Mouse (Mus musculus) thymus, postnatal 10 days (tissue): Measurements from ENCODE around the gene Mrtfa.

Source experiments
- DNase-seq, 2 experiments: peaks; one replicate each; pipeline ENCODE4 v3.0.0; 2021; ENCODE audit warnings: low spot score in 2 of 2

Gene Mrtfa

DNA sequence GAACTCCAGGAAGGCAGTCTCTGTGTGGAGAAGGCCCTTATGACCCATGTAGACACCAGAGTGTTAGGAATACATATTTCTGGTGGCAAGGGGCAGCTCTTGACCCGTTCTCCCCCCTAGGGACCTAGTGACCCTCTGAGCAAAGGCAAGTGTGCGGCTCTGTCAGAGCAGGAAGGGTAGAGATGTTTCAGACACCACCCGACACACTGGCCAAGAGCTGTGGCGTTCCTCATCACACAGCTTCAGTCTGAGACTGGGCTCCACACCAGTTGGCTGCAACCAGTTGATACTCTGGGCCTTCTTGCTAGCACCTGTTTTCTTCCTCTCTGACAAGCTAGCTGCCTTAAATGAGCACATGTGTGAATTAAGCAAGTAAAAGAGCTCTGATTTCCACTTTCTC, 158.9 kb downstream of the Mrtfa start:
- no peak for DNase-seq

GRCm38 (mm10) chr15:81030891-81031425, 159.6 kb downstream of the Mrtfa start:
- no peak for DNase-seq

DNA sequence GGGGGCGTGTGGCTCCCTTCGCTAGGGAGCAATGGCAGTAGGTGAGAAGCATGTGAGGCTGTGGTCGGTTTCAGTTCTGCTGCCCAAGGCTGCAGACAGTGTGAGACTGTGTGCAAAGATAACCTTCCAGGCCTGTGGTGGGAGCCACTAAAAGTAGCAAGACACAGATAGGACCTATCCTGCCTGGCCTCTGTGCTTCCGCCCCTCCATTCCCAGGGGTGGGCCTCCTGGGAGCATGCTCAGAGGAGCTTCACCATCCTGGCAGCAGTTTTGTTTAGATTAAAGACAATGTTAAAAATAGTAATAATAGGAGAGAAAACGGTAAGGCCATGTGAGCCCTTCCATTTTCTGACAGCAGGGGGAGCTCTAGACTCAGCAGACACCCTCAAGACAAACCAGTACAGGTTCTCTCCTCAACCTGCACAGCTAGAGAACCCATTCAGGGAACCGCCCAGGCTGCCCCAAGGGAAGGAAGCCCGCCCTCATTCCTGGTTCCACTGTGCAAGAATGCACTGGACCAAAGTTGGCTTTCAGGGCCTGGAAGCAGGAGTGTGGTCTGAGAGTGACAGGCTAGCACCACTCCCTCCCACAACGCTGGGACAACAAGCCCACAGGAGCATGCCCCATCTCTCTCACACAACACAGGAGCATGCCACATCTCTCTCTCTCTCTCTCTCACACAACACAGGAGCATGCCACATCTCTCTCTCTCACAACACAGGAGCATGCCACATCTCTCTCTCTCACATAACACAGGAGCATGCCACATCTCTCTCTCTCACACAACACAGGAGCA, 163.0 kb downstream of the Mrtfa start:
- peak; percentile 51 to 78 for DNase-seq

DNA sequence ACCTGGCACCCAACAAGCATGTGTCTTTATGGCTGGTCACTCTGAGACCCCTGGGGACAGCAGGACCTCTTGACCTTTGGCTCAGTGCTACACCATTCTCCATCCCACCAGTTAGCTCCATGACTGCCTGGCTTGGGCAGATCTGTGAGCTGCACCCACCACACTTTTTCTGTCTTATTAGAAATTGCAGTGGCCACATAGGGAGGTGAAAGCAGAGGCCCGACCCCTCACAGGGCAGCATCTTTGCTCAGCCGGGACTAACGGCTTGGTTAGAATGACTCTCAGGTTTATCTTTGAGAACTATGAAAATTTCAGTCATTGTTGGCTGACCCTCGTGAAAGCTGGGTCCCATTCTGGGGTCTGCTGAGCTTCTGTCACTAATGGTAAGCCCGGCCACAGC, 163.7 kb downstream of the Mrtfa start:
- DNase-seq, result no peak

DNA sequence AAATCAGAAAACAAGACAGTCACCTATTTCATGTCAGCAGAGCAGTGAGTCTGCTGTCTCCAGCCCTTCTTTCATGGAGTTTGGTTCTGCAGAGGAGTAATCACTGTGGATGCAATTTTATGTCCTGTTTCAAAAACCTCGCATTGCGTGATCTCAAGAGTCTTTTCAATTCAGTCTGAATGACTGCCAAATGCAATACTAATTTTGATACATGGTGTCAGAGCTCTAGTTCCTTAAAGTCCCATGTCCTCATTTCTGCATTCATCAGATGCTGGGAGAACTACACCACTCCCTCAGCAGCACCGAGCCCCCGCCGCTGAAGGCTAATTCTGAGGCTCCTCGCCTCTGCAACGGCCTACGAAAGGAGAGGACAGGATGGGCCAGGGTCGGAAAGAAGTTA, 166.7 kb downstream of the Mrtfa start:
- DNase-seq, result no peak

- DNase-seq, result no peak
Observed at GRCm38 (mm10) chr15:81022437-81022836, 168.1 kb downstream of the Mrtfa start.

DNA sequence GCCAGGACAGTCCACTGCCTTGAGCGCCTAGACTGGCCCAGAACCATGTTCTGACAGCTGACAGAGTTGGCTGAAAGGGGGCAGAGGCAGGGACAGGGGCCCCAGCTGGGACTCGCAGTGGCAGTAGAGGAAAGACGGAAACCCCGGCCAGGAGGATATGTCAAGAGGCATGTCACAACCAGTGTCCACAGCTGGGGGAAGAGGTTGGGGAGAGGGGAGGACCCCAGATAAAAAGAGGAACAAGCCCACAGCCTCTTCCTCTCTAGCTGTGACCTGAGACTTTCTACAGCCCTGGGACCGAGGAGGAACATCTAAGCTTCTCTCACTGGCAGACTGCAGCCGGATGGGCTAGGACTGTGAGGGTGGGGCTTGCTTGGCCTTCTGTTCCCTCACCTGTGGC, 169.2 kb downstream of the Mrtfa start:
- no peak for DNase-seq

- no peak for DNase-seq
Observed at GRCm38 (mm10) chr15:81017308-81017707, 173.2 kb downstream of the Mrtfa start.

GRCm38 (mm10) chr15:81016488-81016887, 174.1 kb downstream of the Mrtfa start:
- DNase-seq, result no peak

- DNase-seq, result no peak
Observed at GRCm38 (mm10) chr15:81015068-81015744, 175.4 kb downstream of the Mrtfa start.

DNA sequence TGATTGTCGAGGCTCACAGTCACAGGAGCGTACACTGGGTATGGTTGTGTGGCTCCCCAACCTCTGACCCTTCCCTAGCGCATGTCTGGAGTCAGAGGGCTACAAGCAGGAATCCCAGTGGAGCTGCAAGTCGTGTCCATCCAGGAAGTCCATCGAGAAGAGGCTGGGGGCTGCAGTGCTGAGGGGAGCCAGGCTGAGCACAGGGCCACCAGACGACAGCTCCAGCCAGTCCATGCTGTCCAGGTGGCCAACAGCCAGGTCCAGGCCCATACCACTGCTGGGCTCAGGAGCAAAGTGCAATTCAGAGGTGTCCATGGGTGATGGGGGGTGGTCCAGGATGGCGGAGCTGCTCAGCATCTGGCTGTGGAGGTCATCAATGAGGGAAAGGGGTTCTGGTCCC, 177.4 kb downstream of the Mrtfa start:
- no peak for DNase-seq

GRCm38 (mm10) chr15:81012359-81012758, 178.2 kb downstream of the Mrtfa start:
- no peak for DNase-seq

GRCm38 (mm10) chr15:81011523-81011922, 179.0 kb downstream of the Mrtfa start:
- DNase-seq, result no peak

- no peak for DNase-seq
Observed at GRCm38 (mm10) chr15:81010114-81010513, 180.4 kb downstream of the Mrtfa start.

DNA sequence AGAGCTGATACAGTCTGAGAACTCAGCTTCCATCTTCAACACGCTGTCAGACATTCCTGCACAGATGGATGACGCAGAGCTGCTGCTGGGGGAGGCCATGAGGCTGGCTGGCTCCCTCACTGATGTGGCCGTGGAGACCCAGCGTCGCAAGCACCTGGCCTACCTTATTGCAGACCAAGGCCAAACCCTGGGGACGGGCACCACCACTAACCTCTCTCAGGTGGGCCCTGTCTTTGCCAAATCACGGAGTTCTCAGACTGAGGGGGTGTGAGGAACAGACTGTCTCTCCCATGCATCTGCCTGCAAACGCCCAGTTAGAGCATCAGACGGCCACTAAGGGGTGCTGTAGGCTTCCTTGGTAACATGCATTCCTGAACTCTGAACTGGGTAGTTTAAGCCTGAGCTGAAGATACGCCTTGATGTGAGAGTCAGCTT, 181.9 kb downstream of the Mrtfa start:
- DNase-seq, result no peak

DNA sequence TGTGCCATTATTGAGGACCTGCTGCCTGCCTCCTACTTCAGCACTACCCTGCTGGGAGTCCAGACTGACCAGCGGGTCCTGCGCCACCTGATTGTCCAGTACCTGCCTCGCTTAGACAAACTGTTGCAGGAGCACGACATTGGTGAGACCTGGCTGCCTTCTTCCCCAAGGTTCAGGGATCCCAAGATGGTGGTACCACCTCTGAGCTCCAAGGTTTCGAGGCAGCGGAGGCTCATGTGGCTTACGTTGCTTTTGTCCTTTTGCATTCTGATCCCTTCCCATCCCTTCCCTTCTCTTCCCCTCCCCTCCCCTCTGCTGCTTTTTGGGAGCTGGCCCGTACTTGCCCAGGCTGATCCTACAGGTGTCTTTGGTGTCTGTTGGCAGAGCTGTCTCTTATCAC, 182.7 kb downstream of the Mrtfa start:
- DNase-seq, result no peak

- DNase-seq, result no peak
Observed at GRCm38 (mm10) chr15:81007339-81007738, 183.2 kb downstream of the Mrtfa start.

DNA sequence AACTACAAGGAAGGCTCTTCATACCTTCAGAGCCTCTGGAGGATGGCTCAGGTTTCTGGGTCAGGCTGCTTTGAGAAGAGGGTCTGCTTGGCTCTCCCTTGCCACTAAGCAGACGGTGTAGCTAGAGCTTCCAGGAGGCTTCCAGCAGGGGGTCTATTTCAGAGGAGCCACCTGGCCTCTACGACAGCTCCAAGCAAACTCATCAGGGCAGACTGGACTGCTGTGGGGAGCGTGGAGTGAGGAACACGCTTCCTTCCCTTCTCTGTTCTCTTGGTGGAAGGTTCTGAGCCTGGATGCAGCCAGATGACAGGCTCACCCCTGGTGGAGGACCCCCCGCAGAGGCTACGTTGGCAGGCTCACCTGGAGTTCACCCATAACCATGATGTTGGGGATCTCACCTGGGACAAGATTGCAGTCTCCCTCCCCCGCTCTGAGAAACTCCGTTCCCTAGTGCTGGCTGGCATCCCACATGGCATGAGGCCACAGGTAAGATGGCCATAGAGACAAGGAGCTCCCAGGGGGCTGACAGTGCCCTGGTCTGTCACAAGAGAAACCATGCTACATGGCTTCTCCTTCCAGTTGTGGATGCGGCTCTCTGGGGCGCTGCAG, 184.3 kb downstream of the Mrtfa start:
- DNase-seq, result no peak

GRCm38 (mm10) chr15:81000419-81001138, 190.0 kb downstream of the Mrtfa start:
- DNase-seq, result no peak

GRCm38 (mm10) chr15:80997077-80997476, 193.5 kb downstream of the Mrtfa start:
- DNase-seq, result no peak

GRCm38 (mm10) chr15:80996090-80996835, 194.3 kb downstream of the Mrtfa start:
- no peak for DNase-seq
